Mouse (Mus musculus) limb, embryonic 10.5 days (tissue): ENCODE data around the gene Btnl10. TPM values are rescaled to one million over a fixed set of nuclear protein-coding genes. Genes with fewer than 3 reads are reported as not detected.

Experiments
- DNase-seq: peaks from one replicate; pipeline ENCODE4 v3.0.0-alpha.2; 2017; ENCODE audit warnings: low spot score
- H3K27ac ChIP-seq: fragments of 300-500 bp; sonication (generic); 2 replicates; pipeline ENCODE4 v1.5.1; 2016; ENCODE audit warnings: mild to moderate bottlenecking
- H3K27me3 ChIP-seq: fragments of 300-500 bp; sonication (generic); 2 replicates; pipeline ENCODE4 v1.6.1; 2016; ENCODE audit warnings: low read depth, mild to moderate bottlenecking; ENCODE audit not compliant: poor library complexity, severe bottlenecking
- H3K36me3 ChIP-seq: fragments of 300-500 bp; sonication (generic); 2 replicates; pipeline ENCODE4 v1.6.1; 2016; ENCODE audit warnings: mild to moderate bottlenecking, moderate library complexity
- H3K4me1 ChIP-seq: fragments of 300-500 bp; sonication (generic); 2 replicates; pipeline ENCODE4 v1.6.1; 2016
- H3K4me3 ChIP-seq: fragments of 300-500 bp; sonication (generic); 2 replicates; pipeline ENCODE4 v1.5.1; 2016; ENCODE audit warnings: mild to moderate bottlenecking, moderate library complexity
- H3K9me3 ChIP-seq: fragments of 300-500 bp; sonication (generic); replicated peaks from 2 replicates; pipeline ENCODE4 v1.6.1; 2016; ENCODE audit warnings: mild to moderate bottlenecking
- WGBS: fragments of 180-500 bp; shearing (Covaris S2); methylation state at CpG from one replicate; pipeline ENCODE4 v1.1.7; 2016; 5-methylcytosine and 5-hydroxymethylcytosine counted together
- polyA plus RNA-seq: library from polyadenylated mRNA; unstranded; fragments of >200 nt; fragmentation: Nextera tagmentation; extraction: Ambion mirVana; gene quantifications from 2 replicates; pipeline ENCODE4 v1.2.1, GENCODE M21; 2016

The Btnl10 gene
- polyA plus RNA-seq: 0.05 TPM in 1 of 2 replicates, not detected in the other

DNA sequence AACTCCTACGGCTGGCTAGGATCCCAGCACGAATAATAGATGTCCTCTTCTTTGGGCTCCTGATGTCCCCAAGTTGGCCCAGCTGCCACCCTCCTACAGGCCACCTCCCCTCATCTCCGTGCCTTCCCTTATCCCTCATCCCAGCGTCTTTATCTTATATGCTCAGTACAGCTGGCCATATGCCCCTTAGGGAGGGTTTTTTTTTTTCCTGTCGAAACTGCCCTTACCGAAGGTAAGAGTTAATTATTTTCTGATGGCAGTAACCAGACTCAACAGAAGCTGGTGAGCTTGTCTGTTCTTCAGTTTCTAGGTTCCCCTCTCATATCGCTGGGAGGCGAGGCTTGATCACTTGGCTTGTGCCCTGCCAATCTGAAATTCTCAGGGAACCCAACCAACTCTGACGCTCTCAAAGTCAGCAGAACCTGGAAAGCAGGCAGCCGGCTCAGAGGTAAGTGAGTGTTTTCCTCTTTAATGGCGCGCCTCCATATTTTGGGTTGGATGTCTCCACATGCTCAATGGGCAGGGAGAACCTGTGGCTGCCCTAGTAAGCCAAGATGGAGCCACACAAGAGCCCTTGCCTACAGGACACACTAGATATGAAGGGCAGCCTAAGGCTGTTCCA lies at the start of gene Btnl10:
Gene Btnl10 (plus strand): TSS at position 164 of the 622 bp plus-strand sequence.
- peaks cover 16% of the 10 kb centered on the region for H3K4me1 ChIP-seq
- WGBS: 86% methylated on average over 12 of the region's 12 CpGs
- DNase-seq: no peak
- no peaks in the 10 kb centered on the region for H3K36me3 ChIP-seq
- no peaks in the 10 kb centered on the region for H3K9me3 ChIP-seq
- H3K4me3 ChIP-seq: no peak within 1 kb of the TSS
- no peaks in the 10 kb centered on the region for H3K27me3 ChIP-seq
- H3K27ac ChIP-seq: no peak within 1 kb of the TSS

DNA sequence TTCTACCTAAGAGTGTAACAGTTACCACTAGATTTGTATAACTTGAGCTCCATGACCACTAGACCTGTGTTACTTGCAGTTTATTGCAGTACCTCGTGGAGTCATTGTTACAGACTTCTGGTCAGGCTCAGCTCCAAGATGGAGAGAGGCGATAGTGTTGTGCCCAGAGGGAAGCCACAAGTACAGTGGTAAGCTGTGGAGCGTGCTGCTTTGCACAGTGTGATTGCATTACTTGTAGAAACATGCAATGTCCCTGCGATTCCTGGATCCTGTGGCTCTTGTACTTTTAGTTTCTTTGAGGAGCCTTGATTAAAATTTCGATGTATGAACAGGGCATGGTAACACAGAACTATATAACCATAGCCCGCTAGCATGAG lies 49.8 kb upstream of the Btnl10 start:
- H3K27ac ChIP-seq: peak overlapping the region; percentile 90; the same call in 1 of the 2 replicates
- peaks cover 30% of the 10 kb centered on the region for H3K36me3 ChIP-seq
- no peaks in the 10 kb centered on the region for H3K9me3 ChIP-seq
- peak overlapping the region; percentile 81 for H3K4me3 ChIP-seq
- peaks cover 14% of the 10 kb centered on the region for H3K4me1 ChIP-seq
- no peak for DNase-seq
- 87% methylated on average over 6 of the region's 6 CpGs for WGBS
- H3K27me3 ChIP-seq: no peaks in the 10 kb centered on the region

DNA sequence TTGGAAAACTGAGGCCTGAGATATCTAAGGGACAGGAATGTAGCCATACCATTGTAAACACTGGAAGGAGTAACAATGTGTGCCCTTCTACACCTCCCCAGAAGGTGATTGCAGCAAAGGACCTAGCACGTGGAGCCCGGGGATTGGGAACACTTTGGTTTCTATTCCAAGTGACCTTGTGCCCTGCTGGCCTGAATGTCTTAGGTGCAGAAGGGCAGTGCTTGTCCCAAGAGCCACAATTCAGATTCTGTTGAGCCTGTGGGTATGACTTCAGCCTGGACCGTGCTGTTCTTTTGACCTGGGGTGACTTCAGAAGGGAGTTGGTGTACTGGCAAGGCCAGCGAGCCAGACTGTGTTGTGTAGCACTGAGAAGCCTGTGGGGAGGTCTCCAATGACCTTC lies 46.7 kb upstream of the Btnl10 start:
- Histone ChIP-seq H3K4me1 (peaks cover 14% of the 10 kb centered on the region), H3K27me3 (no peaks in the 10 kb centered on the region), H3K9me3 (no peaks in the 10 kb centered on the region), H3K4me3 (no peak overlapping the region), H3K27ac (no peak overlapping the region), H3K36me3 (peaks cover 36% of the 10 kb centered on the region)
- DNase-seq: no peak
- WGBS: 97% methylated on average over 4 of the region's 4 CpGs

DNA sequence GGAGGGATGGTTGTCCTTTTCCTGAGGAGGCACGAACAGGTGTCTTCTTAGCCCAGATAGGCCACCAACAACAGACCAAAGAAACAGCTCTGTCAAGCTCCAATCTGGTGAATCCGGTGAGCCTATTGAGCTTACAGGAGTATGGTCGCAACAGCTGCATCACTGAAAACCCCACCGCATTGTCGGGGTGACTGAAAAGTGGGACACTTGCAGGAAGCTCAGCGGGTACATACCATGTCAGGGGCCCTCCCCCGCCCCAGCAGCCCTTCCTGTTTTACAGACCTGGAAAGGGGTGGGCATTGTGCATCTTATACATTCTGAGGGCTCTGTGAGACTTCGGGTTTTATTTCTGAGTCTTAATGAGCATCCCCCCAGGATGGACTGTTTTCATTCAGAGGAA lies 34.0 kb upstream of the Btnl10 start:
- H3K36me3 ChIP-seq: peaks cover 57% of the 10 kb centered on the region
- H3K9me3 ChIP-seq: no peaks in the 10 kb centered on the region
- H3K27me3 ChIP-seq: no peaks in the 10 kb centered on the region
- no peak overlapping the region for H3K4me3 ChIP-seq
- H3K4me1 ChIP-seq: no peaks in the 10 kb centered on the region
- H3K27ac ChIP-seq: no peak overlapping the region
- WGBS: 84% methylated on average over 8 of the region's 8 CpGs
- no peak for DNase-seq

DNA sequence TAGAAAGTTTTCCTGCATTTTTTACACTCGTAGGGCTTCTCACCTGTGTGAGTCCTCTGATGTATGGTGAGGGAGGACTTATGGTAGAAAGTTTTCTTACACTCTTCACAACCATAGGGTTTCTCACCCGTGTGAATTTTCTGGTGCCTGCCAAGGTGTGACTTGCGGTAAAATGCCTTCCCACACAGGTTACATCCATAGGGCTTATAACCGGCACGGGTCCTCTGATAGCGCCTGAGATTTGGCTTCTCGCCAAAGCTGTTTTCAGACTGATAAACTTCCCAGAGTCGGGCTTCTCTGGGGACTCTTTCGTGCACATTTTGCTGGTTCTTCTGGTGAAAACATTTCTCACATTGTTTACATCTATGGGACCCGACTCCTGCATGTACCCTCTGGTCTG lies 27.2 kb upstream of the Btnl10 start:
- Histone ChIP-seq H3K27ac (no peak overlapping the region), H3K36me3 (peaks cover 72% of the 10 kb centered on the region), H3K4me3 (no peak overlapping the region), H3K4me1 (no peaks in the 10 kb centered on the region), H3K9me3 (no peaks in the 10 kb centered on the region), H3K27me3 (no peaks in the 10 kb centered on the region)
- no peak for DNase-seq
- WGBS: 94% methylated on average over 10 of the region's 10 CpGs

DNA sequence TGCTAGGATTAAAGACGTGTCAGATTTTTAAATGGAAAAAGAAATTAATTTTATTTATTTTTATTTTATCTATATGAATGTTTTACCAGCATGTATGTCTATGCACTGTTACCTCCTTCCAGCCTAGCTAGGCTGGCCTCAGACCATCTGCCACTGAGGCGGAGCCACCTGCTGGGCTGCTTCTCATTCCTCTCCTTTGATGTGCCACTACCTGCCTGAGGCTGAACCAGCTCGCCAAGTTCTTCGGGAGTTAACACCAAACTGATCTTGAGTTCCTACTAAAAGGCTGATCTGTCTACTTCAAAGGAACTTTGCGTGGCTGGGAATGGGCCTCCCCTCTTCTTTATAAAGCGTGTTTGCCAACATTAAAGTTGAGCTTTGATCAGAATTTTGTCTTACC lies 23.3 kb upstream of the Btnl10 start:
- 53% methylated on average over 6 of the region's 6 CpGs for WGBS
- H3K27ac ChIP-seq: no peak overlapping the region
- no peaks in the 10 kb centered on the region for H3K9me3 ChIP-seq
- no peak overlapping the region for H3K4me3 ChIP-seq
- H3K4me1 ChIP-seq: no peaks in the 10 kb centered on the region
- H3K27me3 ChIP-seq: no peaks in the 10 kb centered on the region
- peaks cover 83% of the 10 kb centered on the region for H3K36me3 ChIP-seq
- DNase-seq: no peak

DNA sequence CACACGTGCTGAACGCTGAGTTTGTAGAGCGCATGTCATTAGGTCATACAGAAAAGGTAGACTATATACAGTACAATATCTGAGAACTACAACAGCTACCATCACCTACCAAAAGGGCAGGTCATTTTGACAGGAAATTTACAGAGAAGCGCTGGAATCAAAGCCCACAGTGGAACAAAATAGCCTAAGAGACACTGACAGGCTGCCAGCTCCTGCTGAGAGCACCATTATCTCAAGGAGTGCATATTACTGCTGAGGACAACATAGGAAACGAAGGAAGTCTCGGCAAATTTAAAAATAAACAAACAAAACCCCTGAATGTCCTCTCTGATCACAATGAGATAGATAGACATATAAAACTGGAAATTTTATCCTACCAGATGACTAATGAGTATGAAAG lies 20.2 kb upstream of the Btnl10 start:
- peaks cover 78% of the 10 kb centered on the region for H3K36me3 ChIP-seq
- H3K27me3 ChIP-seq: no peaks in the 10 kb centered on the region
- WGBS: 93% methylated on average over 6 of the region's 6 CpGs
- no peaks in the 10 kb centered on the region for H3K9me3 ChIP-seq
- no peak for DNase-seq
- no peaks in the 10 kb centered on the region for H3K4me1 ChIP-seq
- H3K4me3 ChIP-seq: no peak overlapping the region
- H3K27ac ChIP-seq: no peak overlapping the region

DNA sequence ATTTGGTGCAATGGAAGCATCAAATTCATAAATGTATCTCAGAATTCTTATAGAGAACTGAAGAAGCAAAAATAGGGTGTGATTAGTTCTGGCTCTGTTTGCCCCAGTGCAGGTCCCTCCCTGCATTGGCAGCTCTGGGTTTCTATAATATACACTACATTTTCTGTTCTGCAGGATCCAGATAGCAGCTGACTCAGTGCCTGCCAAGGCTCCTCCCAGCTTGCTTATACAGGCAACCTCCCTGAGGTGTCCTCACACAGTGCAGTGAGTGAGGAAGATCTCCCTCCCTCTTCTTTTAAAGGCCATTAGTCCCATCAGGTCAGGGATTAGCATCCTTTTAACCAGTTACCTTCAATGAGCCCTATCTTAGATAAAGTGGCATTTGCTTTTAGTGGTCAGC lies 16.6 kb upstream of the Btnl10 start:
- no peak overlapping the region for H3K27ac ChIP-seq
- H3K27me3 ChIP-seq: no peaks in the 10 kb centered on the region
- H3K9me3 ChIP-seq: no peaks in the 10 kb centered on the region
- H3K36me3 ChIP-seq: peaks cover 55% of the 10 kb centered on the region
- H3K4me3 ChIP-seq: no peak overlapping the region
- H3K4me1 ChIP-seq: peaks cover 14% of the 10 kb centered on the region
- no peak for DNase-seq

DNA sequence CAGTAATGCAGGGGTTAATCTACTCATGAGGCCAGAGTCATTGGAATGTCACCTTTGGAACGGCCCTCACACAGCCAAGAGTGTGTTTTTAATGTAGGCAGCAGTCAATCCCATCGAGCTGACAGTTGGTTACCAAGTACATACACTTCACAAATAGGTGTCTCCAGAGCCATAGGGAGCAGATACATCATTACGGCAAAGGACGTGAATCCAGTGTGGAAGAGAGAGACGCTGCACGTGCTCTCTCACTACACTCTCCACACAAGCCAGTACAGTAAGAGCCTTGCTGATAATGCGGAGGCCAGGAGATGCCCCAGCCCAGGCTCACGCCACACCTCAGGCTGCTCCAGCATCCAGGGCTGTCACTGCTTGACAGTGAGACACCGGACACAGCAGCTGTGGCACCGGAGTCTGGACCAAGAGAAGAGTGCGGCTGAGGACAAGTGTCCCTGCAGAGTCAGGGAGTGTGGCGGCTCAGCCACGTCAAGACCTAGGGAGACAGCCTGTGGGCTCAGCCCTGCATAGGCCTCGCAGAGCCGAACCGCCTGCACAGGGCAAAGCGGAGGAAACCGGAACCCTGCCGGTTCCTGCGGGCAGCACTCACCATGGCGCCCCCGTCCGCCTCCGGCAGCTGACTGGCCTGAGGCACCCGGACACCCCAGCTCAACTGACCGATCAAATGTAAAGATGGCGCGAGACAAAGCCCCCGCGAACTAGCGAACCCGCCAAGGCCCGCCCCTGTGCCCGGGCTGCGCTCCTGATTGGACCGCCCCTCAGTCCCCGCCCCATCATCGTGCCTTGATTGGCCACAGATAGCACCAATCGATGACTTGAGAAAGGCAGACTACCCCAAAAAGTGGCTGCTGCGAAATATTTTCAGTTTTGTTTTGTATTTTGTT lies 13.9 kb upstream of the Btnl10 start, which contains the start of gene Zfp39:
Gene Zfp39 (minus strand): TSS at position 715 of the 899 bp plus-strand sequence.
- H3K4me3 ChIP-seq: peak within 1 kb of the TSS; percentile 65
- under 1% methylated on average over 40 of the region's 40 CpGs for WGBS
- H3K36me3 ChIP-seq: peaks cover 35% of the 10 kb centered on the region
- H3K9me3 ChIP-seq: no peaks in the 10 kb centered on the region
- peak within 1 kb of the TSS; percentile 93 for H3K27ac ChIP-seq
- H3K27me3 ChIP-seq: no peaks in the 10 kb centered on the region
- DNase-seq: peak; percentile 94
- peaks cover 14% of the 10 kb centered on the region for H3K4me1 ChIP-seq

DNA sequence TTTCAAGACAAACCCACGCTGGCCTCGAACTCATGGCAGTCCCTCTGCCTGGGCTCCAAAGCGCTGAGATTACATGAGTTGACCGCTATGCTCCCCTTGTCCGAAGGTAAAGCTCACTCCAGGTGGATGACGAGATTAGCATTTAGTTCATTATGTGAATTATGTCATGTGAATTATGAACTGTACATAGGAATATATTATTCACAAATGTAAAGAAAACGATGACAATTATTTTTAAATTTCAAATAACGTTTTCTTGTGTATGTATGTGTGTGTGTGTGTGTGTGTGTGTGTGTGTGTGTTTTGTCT lies 13.3 kb upstream of the Btnl10 start:
- Histone ChIP-seq H3K27me3 (no peaks in the 10 kb centered on the region), H3K4me3 (peak overlapping the region; percentile 65), H3K36me3 (peaks cover 29% of the 10 kb centered on the region), H3K9me3 (no peaks in the 10 kb centered on the region), H3K27ac (peak overlapping the region; percentile 93), H3K4me1 (peaks cover 14% of the 10 kb centered on the region)
- no peak for DNase-seq
- 6% methylated on average over 8 of the region's 8 CpGs for WGBS

DNA sequence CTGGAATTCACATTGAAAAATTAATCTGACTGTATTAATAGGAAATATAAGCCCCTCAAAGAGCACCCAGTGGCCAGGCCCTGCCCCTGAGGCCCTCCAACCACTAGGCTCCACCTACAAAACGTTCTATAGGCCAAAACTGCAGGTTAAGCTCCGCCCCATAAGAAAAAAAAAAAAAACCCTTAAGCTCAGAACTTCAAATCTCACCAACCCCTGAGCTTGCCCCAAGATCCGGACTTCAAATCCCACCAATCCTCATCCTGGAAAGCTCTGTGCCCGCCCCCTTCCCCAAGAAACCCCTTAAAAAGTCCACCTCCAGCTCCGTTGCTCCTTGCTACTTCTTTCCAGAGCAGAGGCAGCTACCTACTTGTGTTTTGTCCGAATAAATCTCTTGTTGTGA lies 12.9 kb upstream of the Btnl10 start:
- H3K4me3 ChIP-seq: peak overlapping the region; percentile 65
- H3K36me3 ChIP-seq: peaks cover 27% of the 10 kb centered on the region
- 48% methylated on average over 6 of the region's 6 CpGs for WGBS
- DNase-seq: peak; percentile 33
- peaks cover 14% of the 10 kb centered on the region for H3K4me1 ChIP-seq
- H3K27me3 ChIP-seq: no peaks in the 10 kb centered on the region
- no peaks in the 10 kb centered on the region for H3K9me3 ChIP-seq
- H3K27ac ChIP-seq: no peak overlapping the region

DNA sequence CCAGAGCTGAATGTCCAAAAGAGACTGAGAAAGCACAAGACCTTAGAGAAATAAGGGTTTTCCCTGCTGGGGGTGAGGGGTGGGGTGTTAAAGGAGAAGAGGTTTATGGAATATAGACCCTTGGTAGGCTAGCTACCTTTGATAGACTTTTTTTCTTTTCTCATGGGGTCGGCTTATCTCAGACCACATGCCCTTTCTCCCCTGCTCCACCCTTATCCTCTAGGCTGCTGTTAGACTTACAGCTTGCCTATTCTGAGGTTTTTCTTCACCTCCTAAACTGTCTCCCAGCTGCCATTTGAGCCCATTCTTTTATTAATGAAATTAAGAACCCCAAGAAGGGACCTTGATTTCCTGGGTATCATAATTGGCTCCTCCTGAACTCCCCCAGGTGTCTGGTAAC lies 3.9 kb upstream of the Btnl10 start:
- no peaks in the 10 kb centered on the region for H3K9me3 ChIP-seq
- DNase-seq: no peak
- no peak overlapping the region for H3K4me3 ChIP-seq
- H3K36me3 ChIP-seq: no peaks in the 10 kb centered on the region
- H3K27ac ChIP-seq: peak overlapping the region; percentile 87; the same call in 1 of the 2 replicates
- H3K27me3 ChIP-seq: no peaks in the 10 kb centered on the region
- WGBS: 71% methylated on average over 1 of the region's 1 CpGs
- H3K4me1 ChIP-seq: peaks cover 11% of the 10 kb centered on the region

DNA sequence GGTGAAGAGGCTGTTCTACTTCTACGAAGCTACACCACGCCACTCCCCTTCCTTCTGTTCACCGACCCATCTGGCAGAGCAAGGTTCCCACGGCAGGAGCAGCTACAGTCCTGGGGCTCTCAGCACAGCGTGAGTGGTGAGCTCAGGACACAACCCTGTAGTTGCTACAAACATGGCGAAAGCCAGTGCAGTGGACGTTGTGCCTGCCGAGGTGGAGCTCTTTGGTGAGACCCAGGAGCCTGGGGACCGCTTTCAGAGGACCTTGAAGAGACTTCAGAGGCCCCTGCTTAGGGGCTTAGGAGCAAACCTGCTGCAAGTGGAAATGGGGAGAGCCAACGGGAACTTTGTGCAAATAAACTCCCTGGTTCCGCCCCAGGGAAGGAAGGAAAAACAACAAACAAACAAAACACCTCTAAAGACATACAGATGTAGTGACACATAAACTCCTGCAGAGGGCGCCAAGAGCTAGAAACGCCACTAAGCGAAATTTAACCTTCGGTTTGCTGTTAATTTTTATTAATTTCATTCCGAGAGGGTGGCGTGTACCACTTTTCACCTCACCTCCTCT lies 3.2 kb upstream of the Btnl10 start:
- H3K36me3 ChIP-seq: no peaks in the 10 kb centered on the region
- no peaks in the 10 kb centered on the region for H3K9me3 ChIP-seq
- peaks cover 15% of the 10 kb centered on the region for H3K4me1 ChIP-seq
- H3K27me3 ChIP-seq: no peaks in the 10 kb centered on the region
- H3K27ac ChIP-seq: peak overlapping the region; percentile 87
- DNase-seq: peak; percentile 61
- WGBS: 16% methylated on average over 17 of the region's 17 CpGs
- H3K4me3 ChIP-seq: peak overlapping the region; percentile 43
